Mouse (Mus musculus) embryonic facial prominence, embryonic 12.5 days (tissue): ENCODE measurements around the gene Tcaf3. TPM values are rescaled to one million over a fixed set of nuclear protein-coding genes. Genes with fewer than 3 reads are reported as not detected.

ENCODE experiments used
- ATAC-seq: fragments of 200-750 bp; cut with Nextera tagmentation; 2 replicates; pipeline ENCODE4 v1.8.0; 2017; ENCODE audit not compliant: insufficient number of reproducible peaks, insufficient read depth, low FRiP score, low TSS enrichment
- H3K27ac ChIP-seq: fragments of 300-500 bp; sonication (generic); 2 replicates; pipeline ENCODE4 v1.5.1; 2016; ENCODE audit warnings: mild to moderate bottlenecking
- H3K27me3 ChIP-seq: fragments of 300-500 bp; sonication (generic); 2 replicates; pipeline ENCODE4 v1.6.1; 2016; ENCODE audit warnings: mild to moderate bottlenecking, moderate library complexity
- H3K36me3 ChIP-seq: fragments of 300-500 bp; sonication (generic); 2 replicates; pipeline ENCODE4 v1.6.1; 2016; ENCODE audit warnings: mild to moderate bottlenecking
- H3K4me1 ChIP-seq: fragments of 300-500 bp; sonication (generic); 2 replicates; pipeline ENCODE4 v1.6.1; 2016
- H3K4me2 ChIP-seq: fragments of 300-500 bp; sonication (generic); replicated peaks from 2 replicates; pipeline ENCODE4 v1.6.1; 2016; ENCODE audit warnings: mild to moderate bottlenecking, moderate library complexity
- H3K4me3 ChIP-seq: fragments of 300-500 bp; sonication (generic); 2 replicates; pipeline ENCODE4 v1.5.1; 2016; ENCODE audit warnings: mild to moderate bottlenecking
- H3K9ac ChIP-seq: fragments of 300-500 bp; sonication (generic); 2 replicates; pipeline ENCODE4 v1.6.1; 2016; ENCODE audit warnings: mild to moderate bottlenecking, moderate library complexity
- H3K9me3 ChIP-seq: fragments of 300-500 bp; sonication (generic); 2 replicates; pipeline ENCODE4 v1.6.1; 2016; ENCODE audit warnings: mild to moderate bottlenecking, moderate library complexity
- WGBS: fragments of 180-500 bp; shearing (Covaris S2); methylation state at CpG from one replicate; pipeline ENCODE4 v1.1.7; 2016; 5-methylcytosine and 5-hydroxymethylcytosine counted together
- polyA plus RNA-seq: library from polyadenylated mRNA; unstranded; fragments of >200 nt; fragmentation: Nextera tagmentation; extraction: Ambion mirVana; gene quantifications from 2 replicates; pipeline ENCODE4 v1.2.1, GENCODE M21; 2016

The Tcaf3 gene
- polyA plus RNA-seq, 1 experiment from 2014 or later, result not detected

GRCm38 (mm10) chr6:42540681-42541080 lies 56.8 kb downstream of the Tcaf3 start:
- H3K27ac ChIP-seq, result no peak overlapping the region
- no peaks in the 10 kb centered on the region for H3K9me3 ChIP-seq
- H3K4me2 ChIP-seq, result no peak overlapping the region
- no peaks in the 10 kb centered on the region for H3K27me3 ChIP-seq
- H3K4me1 ChIP-seq, result 0 out of 2 replicates have a peak, but pooled peaks cover 4% of the 10 kb centered on the region
- H3K4me3 ChIP-seq, result no peak overlapping the region
- 22% methylated on average over 1 of the region's 1 CpGs for WGBS
- ATAC-seq, result no peak
- H3K36me3 ChIP-seq, result no peaks in the 10 kb centered on the region
- H3K9ac ChIP-seq, result no peak overlapping the region

GRCm38 (mm10) chr6:42539711-42540110 lies 57.8 kb downstream of the Tcaf3 start:
- H3K36me3 ChIP-seq, result no peaks in the 10 kb centered on the region
- 91% methylated on average over 1 of the region's 1 CpGs for WGBS
- no peak overlapping the region for H3K9ac ChIP-seq
- no peak overlapping the region for H3K27ac ChIP-seq
- ATAC-seq, result no peak
- no peak overlapping the region for H3K4me3 ChIP-seq
- no peaks in the 10 kb centered on the region for H3K9me3 ChIP-seq
- 0 out of 2 replicates have a peak, but pooled peaks cover 4% of the 10 kb centered on the region for H3K4me1 ChIP-seq
- H3K27me3 ChIP-seq, result no peaks in the 10 kb centered on the region
- H3K4me2 ChIP-seq, result no peak overlapping the region

Other genes with a start within 250 kb of the Tcaf3 start
- 102 and 107 TPM in 2 replicates for gene Zyx, start 248.1 kb downstream of the Tcaf3 start, polyA plus RNA-seq
- 4.7 and 7.2 TPM in 2 replicates for gene Epha1, start 224.4 kb downstream of the Tcaf3 start, polyA plus RNA-seq
- gene Tas2r143, start 197.5 kb downstream of the Tcaf3 start, polyA plus RNA-seq, result not detected in 2 replicates
- not detected in 2 replicates for gene Tas2r135, start 192.3 kb downstream of the Tcaf3 start, polyA plus RNA-seq
- gene Tas2r126, start 163.2 kb downstream of the Tcaf3 start, polyA plus RNA-seq, result not detected in 2 replicates
- not detected in 2 replicates for gene Olfr458, start 132.5 kb downstream of the Tcaf3 start, polyA plus RNA-seq
- not detected in 2 replicates for gene Olfr457, start 121.4 kb downstream of the Tcaf3 start, polyA plus RNA-seq
- gene Olfr456, start 110.5 kb downstream of the Tcaf3 start, polyA plus RNA-seq, result not detected in 2 replicates
- not detected in 2 replicates for gene Olfr455, start 50.1 kb downstream of the Tcaf3 start, polyA plus RNA-seq
- 5.8 and 6.6 TPM in 2 replicates for gene Tcaf2, start 47.6 kb upstream of the Tcaf3 start, polyA plus RNA-seq
- 102 and 106 TPM in 2 replicates for gene Tcaf1, start 112.4 kb upstream of the Tcaf3 start, polyA plus RNA-seq
- not detected in 2 replicates for gene Olfr453, start 141.7 kb upstream of the Tcaf3 start, polyA plus RNA-seq
- not detected in 2 replicates for gene Olfr38, start 158.7 kb upstream of the Tcaf3 start, polyA plus RNA-seq
- not detected in 2 replicates for gene Olfr452, start 187.4 kb upstream of the Tcaf3 start, polyA plus RNA-seq
- not detected in 2 replicates for gene Olfr450, start 214.2 kb upstream of the Tcaf3 start, polyA plus RNA-seq
- gene Olfr449, start 236.7 kb upstream of the Tcaf3 start, polyA plus RNA-seq, result not detected in 2 replicates